Mouse (Mus musculus): ENCODE measurements around the gene Gipc1. TPM values are rescaled to one million over a fixed set of nuclear protein-coding genes. Genes with fewer than 3 reads are reported as not detected.

Gipc1 gene
- polyA plus RNA-seq, 1 experiment from 2014 or later, result 212 TPM

DNA sequence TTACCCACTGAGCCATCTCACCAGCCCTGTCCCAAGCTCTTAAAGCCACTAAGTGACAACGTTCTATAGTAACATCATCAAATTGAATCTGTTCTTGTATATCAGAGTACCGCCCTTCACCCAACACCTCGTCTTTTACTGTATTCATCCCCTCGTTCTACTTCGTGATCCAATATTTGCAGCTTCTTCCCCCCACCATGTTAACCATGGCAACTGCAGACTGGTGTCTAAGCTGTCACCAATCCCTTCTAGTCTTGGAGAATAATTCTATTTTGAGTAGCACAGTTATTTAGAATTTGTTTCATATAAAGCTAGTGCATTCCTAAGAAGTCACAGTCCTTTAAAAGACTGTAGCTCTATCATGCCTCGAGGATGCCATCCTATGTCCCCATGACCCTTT, 36.8 kb downstream of the Gipc1 start:
- H3K27me3 ChIP-seq, result no peaks in the 10 kb centered on the region
- no peak overlapping the region for H3K4me2 ChIP-seq (replicated peaks)
- no peak overlapping the region for H3K4me3 ChIP-seq
- no peak for ATAC-seq (ENCODE audit: insufficient number of reproducible peaks, insufficient read depth, low FRiP score, low TSS enrichment)
- H3K27ac ChIP-seq, result no peak overlapping the region
- H3K4me1 ChIP-seq, result no peaks in the 10 kb centered on the region
- peaks cover 53% of the 10 kb centered on the region for H3K36me3 ChIP-seq
- WGBS, result 89% methylated on average over 6 of the region's 6 CpGs
- H3K9me3 ChIP-seq, result no peaks in the 10 kb centered on the region
- no peak overlapping the region for H3K9ac ChIP-seq

- WGBS, result 79% methylated on average over 10 of the region's 10 CpGs
- Histone ChIP-seq H3K4me1 (peaks cover 15% of the 10 kb centered on the region), H3K9me3 (no peaks in the 10 kb centered on the region), H3K27ac (no peak overlapping the region), H3K9ac (no peak overlapping the region), H3K27me3 (no peaks in the 10 kb centered on the region), H3K4me3 (no peak overlapping the region), H3K4me2 (replicated peaks) (no peak overlapping the region), H3K36me3 (peaks cover 29% of the 10 kb centered on the region)
- no peak for ATAC-seq (ENCODE audit: insufficient number of reproducible peaks, insufficient read depth, low FRiP score, low TSS enrichment)
These were observed 41.2 kb downstream of the Gipc1 start for GRCm38 (mm10) chr8:83693609-83694236.

GRCm38 (mm10) chr8:83694369-83695160, 42.1 kb downstream of the Gipc1 start:
- Histone ChIP-seq H3K27me3 (no peaks in the 10 kb centered on the region), H3K9ac (no peak overlapping the region), H3K36me3 (peaks cover 27% of the 10 kb centered on the region), H3K9me3 (no peaks in the 10 kb centered on the region), H3K4me3 (no peak overlapping the region), H3K4me2 (replicated peaks) (no peak overlapping the region), H3K4me1 (peaks cover 18% of the 10 kb centered on the region), H3K27ac (no peak overlapping the region)
- 81% methylated on average over 11 of the region's 11 CpGs for WGBS
- ATAC-seq (ENCODE audit: insufficient number of reproducible peaks, insufficient read depth, low FRiP score, low TSS enrichment), result no peak

DNA sequence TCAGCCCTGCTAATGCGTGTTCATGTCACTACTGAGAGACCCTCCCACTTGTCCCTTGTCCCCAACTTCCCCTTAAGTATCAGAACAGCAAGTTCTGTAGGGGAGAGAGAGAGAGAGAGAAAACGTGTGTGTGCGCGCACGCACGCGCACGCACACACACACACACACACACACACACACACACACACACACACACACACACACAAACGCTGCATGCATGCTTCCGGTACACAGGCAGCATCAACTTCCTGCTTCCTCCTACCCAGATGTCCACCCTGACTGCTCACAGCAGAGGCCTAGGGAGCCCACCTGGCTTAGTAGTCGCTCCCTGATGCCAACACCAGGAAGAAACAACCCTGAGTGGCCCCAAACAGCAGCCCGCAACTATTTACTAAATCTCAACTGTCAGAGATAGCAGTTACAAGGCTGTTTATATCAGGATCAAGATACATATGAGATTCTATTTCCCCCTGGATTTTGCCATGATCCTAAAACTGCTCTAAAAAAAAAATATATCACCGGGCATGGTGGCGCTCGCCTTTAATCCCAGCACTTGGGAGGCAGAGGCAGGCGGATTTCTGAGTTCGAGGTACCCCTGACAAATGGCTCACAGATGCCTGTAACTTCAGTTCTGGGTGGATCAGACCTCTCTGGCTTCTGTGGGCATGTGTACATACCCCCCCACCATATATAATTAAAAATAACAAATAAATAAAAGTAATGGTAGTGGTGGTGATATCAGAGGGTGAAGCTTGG, 43.1 kb downstream of the Gipc1 start:
- Histone ChIP-seq H3K9ac (no peak overlapping the region), H3K9me3 (no peaks in the 10 kb centered on the region), H3K27me3 (no peaks in the 10 kb centered on the region), H3K4me2 (replicated peaks) (no peak overlapping the region), H3K36me3 (peaks cover 20% of the 10 kb centered on the region), H3K4me3 (no peak overlapping the region), H3K27ac (no peak overlapping the region), H3K4me1 (peaks cover 27% of the 10 kb centered on the region)
- ATAC-seq (ENCODE audit: insufficient number of reproducible peaks, insufficient read depth, low FRiP score, low TSS enrichment), result no peak
- 89% methylated on average over 16 of the region's 17 CpGs for WGBS

- WGBS, result 39% methylated on average over 19 of the region's 19 CpGs
- Histone ChIP-seq H3K4me2 (replicated peaks) (peak overlapping the region; percentile 95), H3K4me1 (peaks cover 30% of the 10 kb centered on the region), H3K27ac (0 out of 2 replicates have a peak overlapping the region, but pooled peaks have one; percentile 50), H3K9me3 (no peaks in the 10 kb centered on the region), H3K36me3 (peaks cover under 1% of the 10 kb centered on the region; the same call in 1 of the 2 replicates), H3K4me3 (peak overlapping the region; percentile 87), H3K9ac (peak overlapping the region; percentile 92), H3K27me3 (no peaks in the 10 kb centered on the region)
- peak; percentile 10; the same call in 1 of the 2 replicates for ATAC-seq (ENCODE audit: insufficient number of reproducible peaks, insufficient read depth, low FRiP score, low TSS enrichment)
These were observed 45.1 kb downstream of the Gipc1 start for GRCm38 (mm10) chr8:83697374-83698220.

GRCm38 (mm10) chr8:83698291-83698660, 45.8 kb downstream of the Gipc1 start:
- 0 out of 2 replicates have a peak overlapping the region, but pooled peaks have one; percentile 86 for H3K27ac ChIP-seq

DNA sequence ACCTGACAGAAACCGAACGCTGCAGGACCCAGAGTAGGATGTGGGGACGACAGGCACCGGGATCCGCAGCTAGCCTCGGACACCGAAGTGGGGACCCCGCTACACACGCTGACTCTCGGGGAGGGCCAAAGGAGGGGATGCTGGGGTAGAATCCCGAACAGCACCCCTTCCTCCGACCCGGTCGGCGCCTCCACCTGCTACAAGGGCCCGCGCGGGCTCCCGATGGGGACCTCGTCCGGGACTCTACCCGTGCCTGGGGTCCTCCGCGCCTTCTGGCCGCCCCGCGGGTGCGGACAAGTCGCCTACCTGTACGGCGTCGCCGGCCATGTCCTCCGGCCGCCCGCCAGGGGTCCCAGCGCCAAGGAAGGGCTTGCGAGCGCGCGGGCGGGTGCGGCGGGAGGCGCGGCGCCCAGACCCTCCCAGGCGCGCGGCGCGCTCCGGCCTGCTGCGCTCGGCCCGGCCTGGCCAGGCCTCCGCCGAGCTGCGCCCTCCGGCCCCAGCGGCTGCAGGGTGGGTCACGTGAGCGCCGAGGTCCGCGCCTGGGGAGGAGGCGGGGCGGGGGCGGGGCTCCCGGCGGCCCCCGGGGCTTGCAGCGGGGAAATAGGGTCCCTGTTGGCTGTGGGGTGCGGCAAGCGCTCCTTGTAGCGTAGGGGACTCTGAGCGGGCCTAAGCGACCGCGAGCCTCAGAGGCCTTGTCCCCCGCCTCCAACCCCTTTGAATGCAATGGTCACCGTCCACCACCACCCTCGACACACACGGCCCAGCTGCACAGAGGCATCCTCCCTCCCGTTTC, 46.4 kb downstream of the Gipc1 start, which contains the start of gene Pkn1:
Gene Pkn1, minus strand, starts transcription at position 519 of the 793 bp plus-strand sequence.
- under 1% methylated on average over 79 of the region's 85 CpGs for WGBS
- H3K4me1 ChIP-seq, result peaks cover 30% of the 10 kb centered on the region
- peak within 1 kb of the TSS; percentile 92 for H3K9ac ChIP-seq
- H3K36me3 ChIP-seq, result no peaks in the 10 kb centered on the region
- ATAC-seq (ENCODE audit: insufficient number of reproducible peaks, insufficient read depth, low FRiP score, low TSS enrichment), result peak; percentile 78
- H3K27ac ChIP-seq, result peak within 1 kb of the TSS; percentile 86
- H3K9me3 ChIP-seq, result no peaks in the 10 kb centered on the region
- peak within 1 kb of the TSS; percentile 95 for H3K4me2 ChIP-seq (replicated peaks)
- peak within 1 kb of the TSS; percentile 87 for H3K4me3 ChIP-seq
- H3K27me3 ChIP-seq, result no peaks in the 10 kb centered on the region

More at GRCm38 (mm10) chr8:83698291-83698660, 45.8 kb downstream of the Gipc1 start:
- peak overlapping the region; percentile 87 for H3K4me3 ChIP-seq
- H3K4me2 ChIP-seq (replicated peaks), result peak overlapping the region; percentile 95
- H3K4me1 ChIP-seq, result peaks cover 30% of the 10 kb centered on the region
- peak overlapping the region; percentile 92 for H3K9ac ChIP-seq
- no peaks in the 10 kb centered on the region for H3K27me3 ChIP-seq
- no peak for ATAC-seq (ENCODE audit: insufficient number of reproducible peaks, insufficient read depth, low FRiP score, low TSS enrichment)
- 3% methylated on average over 15 of the region's 15 CpGs for WGBS
- no peaks in the 10 kb centered on the region for H3K9me3 ChIP-seq
- H3K36me3 ChIP-seq, result no peaks in the 10 kb centered on the region

DNA sequence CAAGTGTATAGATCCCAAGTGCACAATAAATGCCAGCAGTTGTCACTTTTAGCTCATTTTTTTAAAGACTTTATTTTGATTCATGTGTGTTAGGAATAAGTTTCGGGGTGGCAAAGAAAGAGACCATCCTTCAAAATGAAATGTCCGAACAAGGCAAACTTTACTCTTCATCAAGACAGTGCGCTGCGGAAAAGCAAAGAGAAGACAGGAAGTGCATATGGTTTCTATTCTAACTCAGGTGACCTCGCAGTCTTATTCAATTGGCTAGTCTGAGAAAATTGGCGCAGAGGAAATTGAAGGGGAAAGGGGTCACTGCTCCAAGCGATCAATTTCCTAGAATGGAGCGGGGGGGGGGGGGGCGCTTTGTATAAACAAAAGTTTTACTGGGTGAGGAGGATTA, 47.1 kb downstream of the Gipc1 start:
- Histone ChIP-seq H3K4me1 (peaks cover 30% of the 10 kb centered on the region), H3K9me3 (no peaks in the 10 kb centered on the region), H3K4me3 (peak overlapping the region; percentile 87), H3K27ac (peak overlapping the region; percentile 86), H3K4me2 (replicated peaks) (peak overlapping the region; percentile 95), H3K27me3 (no peaks in the 10 kb centered on the region), H3K9ac (peak overlapping the region; percentile 92), H3K36me3 (no peaks in the 10 kb centered on the region)
- 7% methylated on average over 9 of the region's 9 CpGs for WGBS
- no peak for ATAC-seq (ENCODE audit: insufficient number of reproducible peaks, insufficient read depth, low FRiP score, low TSS enrichment)

GRCm38 (mm10) chr8:83700423-83701085, 48.1 kb downstream of the Gipc1 start:
- 51% methylated on average over 9 of the region's 9 CpGs for WGBS
- H3K27ac ChIP-seq, result peak overlapping the region; percentile 63
- H3K4me2 ChIP-seq (replicated peaks), result peak overlapping the region; percentile 95; the same call in 1 of the 2 replicates
- no peaks in the 10 kb centered on the region for H3K36me3 ChIP-seq
- ATAC-seq (ENCODE audit: insufficient number of reproducible peaks, insufficient read depth, low FRiP score, low TSS enrichment), result no peak
- no peak overlapping the region for H3K4me3 ChIP-seq
- H3K4me1 ChIP-seq, result peaks cover 30% of the 10 kb centered on the region
- no peaks in the 10 kb centered on the region for H3K27me3 ChIP-seq
- H3K9ac ChIP-seq, result no peak overlapping the region
- H3K9me3 ChIP-seq, result no peaks in the 10 kb centered on the region

DNA sequence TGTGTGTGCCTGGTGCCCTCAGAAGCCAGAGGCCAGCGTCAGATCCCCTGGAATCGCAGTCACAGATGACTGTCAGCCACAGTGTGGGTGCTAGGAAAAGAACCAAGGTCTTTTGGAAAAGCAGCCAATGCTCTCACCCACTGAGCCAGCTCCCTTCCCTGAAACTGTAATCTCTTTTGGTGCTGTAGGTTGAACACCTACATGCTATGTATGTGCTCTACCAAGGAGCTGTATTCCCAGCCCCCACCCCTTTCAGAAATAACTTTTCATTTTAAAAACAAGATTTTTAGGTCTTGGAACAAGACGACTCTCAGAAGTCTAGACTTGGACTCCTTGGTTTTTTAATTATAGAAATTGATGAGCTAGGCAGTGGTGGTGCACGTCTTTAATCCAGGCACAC, 50.9 kb downstream of the Gipc1 start:
- no peak for ATAC-seq (ENCODE audit: insufficient number of reproducible peaks, insufficient read depth, low FRiP score, low TSS enrichment)
- no peak overlapping the region for H3K4me2 ChIP-seq (replicated peaks)
- no peaks in the 10 kb centered on the region for H3K9me3 ChIP-seq
- no peaks in the 10 kb centered on the region for H3K36me3 ChIP-seq
- WGBS, result 85% methylated on average over 4 of the region's 4 CpGs
- H3K4me1 ChIP-seq, result peaks cover 16% of the 10 kb centered on the region
- no peak overlapping the region for H3K27ac ChIP-seq
- no peak overlapping the region for H3K9ac ChIP-seq
- H3K27me3 ChIP-seq, result no peaks in the 10 kb centered on the region
- no peak overlapping the region for H3K4me3 ChIP-seq
